Mouse (Mus musculus) C2C12 (cell line): ENCODE measurements around the gene Tmem258.

ENCODE experiments used
- CEBPB ChIP-seq: IDR thresholded peaks from one replicate; pipeline ENCODE4 v1.6.1; 2011; ENCODE audit warnings: low read depth, mild to moderate bottlenecking, control low read depth, moderate library complexity
- CTCF ChIP-seq: IDR thresholded peaks from one replicate; pipeline ENCODE4 v1.5.1; 2011; ENCODE audit not compliant: control insufficient read depth, insufficient read depth, insufficient read length
- MYOD1 ChIP-seq: IDR thresholded peaks from one replicate; pipeline ENCODE4 v1.6.1; 2011; ENCODE audit warnings: low read depth; ENCODE audit not compliant: control insufficient read depth, insufficient read length
- MYOG ChIP-seq: IDR thresholded peaks from one replicate; pipeline ENCODE4 v1.6.1; 2011; ENCODE audit not compliant: control insufficient read depth, insufficient read length; ENCODE audit errors: extremely low read depth
- USF1 ChIP-seq: IDR thresholded peaks from one replicate; pipeline ENCODE4 v1.6.1; 2011; ENCODE audit warnings: low read depth, mild to moderate bottlenecking, control low read depth, moderate library complexity

- TF ChIP-seq MYOG (no peak), CTCF (no peak), USF1 (no peak), CEBPB (no peak), MYOD1 (no peak)
These were observed 8.6 kb upstream of the Tmem258 start for GRCm38 (mm10) chr19:10195252-10195651.
